Mouse (Mus musculus) yolk sac, embryonic 10.5 days (tissue): ENCODE measurements around the gene Mfsd4a.

ENCODE experiments used
- DNase-seq: peaks from one replicate; pipeline ENCODE4 v3.0.0-alpha.2; 2017; ENCODE audit warnings: low spot score

Gene Mfsd4a

GRCm38 (mm10) chr1:132065475-132066172 is 2.2 kb downstream of the Mfsd4a start:
- no peak for DNase-seq

GRCm38 (mm10) chr1:132065001-132065400 is 2.9 kb downstream of the Mfsd4a start:
- DNase-seq, result no peak

DNA sequence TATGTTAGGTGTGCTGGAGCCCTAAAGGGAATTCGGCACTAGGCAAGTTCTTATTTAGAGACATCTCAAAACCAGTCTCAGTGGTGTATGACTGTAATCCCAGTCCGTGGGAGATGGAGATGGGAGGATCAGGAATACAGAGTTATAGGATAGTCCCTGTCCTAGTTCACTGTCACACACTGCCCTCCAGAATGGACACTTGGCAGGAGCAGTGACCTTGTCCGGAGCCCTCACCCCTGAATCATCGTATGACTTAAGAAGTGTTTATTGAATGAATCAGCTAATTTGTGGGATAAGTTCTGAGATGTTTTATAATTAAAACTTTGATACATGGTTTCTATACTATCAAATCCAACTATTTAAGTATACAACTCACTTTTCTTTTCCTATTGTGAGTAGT is 4.8 kb downstream of the Mfsd4a start:
- no peak for DNase-seq

DNA sequence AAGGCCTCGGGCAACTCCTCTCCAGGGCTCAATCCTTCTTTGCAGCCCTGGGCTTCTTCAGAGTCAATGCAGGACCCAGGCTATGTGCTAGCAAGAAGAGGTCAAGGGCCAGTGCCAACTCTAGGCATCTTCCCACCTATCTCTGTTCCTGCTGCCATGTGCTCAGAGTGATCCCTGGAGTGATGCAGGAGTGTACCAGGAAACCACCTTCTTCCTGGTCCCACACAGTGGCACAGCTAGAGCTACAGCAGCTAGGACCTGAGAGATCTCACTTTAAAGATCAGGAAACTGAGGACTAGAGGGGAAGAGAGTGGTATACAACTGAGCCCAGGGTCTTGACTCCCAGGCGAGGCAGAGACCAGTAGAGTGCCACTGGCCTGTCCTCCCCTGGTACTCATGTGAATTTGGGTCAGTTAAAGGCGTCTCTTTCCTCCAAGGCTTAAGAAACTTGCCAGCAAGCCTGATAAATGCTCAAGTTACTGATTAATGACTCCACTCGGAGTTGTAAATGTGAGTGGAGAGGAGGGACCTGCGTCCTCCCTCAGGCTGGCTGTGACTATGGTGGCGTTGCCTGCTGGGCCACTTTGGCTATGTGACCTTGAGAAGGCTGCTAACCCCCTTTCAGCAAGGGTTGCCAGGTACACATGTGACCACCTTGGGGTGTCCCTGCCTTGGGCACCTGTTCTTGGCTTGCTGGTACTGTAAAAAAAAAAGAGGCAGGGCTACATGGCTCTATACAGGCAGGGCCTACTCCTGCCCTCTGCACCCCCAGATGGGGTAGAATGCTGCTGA is 5.9 kb downstream of the Mfsd4a start:
- no peak for DNase-seq

DNA sequence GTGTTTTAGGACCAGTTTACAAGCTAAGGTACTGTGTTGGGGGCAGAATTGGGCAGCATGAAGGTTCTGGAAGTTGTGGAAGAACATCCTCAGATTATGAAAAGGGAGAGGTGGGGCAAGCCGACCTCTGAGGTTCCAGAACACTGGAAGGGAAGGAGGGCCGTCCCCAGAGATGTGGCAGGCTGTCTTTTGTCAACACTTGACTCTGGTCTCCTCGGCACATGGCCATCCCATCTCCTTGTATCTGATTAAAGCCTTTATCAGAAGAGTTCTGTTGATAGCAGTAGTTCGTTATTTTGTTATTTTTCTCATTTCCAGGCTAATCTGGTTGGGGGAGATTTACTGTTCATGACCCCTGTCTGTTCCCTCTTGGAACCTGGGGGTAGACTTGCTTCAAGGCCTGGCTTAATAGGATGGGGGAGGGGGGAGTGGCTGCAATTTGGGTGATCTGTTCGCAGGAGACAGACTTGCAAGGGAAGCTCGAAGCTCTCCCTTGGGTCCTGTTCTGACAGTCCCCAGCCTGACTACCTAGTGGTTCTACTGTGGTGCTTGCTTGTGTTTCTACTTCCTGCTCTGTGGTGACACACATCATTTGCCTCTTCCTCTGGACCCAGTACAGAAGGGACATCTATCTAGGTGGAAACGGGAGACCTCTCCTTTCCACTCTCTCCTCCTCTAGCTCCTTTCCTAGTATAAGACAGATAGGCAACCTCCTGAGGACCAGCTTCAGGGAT is 7.7 kb downstream of the Mfsd4a start:
- DNase-seq, result no peak

DNA sequence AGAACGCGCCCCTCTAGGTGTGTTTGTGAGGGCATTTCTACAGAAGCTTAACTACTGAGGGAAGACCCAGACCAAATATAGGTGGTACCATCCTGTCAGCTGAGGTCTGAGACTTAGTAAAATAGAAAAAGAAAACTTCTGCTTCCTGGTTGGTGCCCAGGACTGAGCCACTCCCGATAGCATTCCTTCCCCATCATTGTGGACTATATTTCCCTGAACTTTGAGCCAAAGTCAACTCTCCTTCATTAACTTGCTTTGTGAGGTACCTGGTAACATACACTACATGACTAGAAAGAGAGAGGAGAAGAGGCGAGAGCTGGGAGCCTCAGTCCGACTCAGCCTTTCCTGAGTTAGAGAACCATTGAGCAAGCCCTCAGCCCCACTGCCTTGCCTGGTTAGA is 9.3 kb downstream of the Mfsd4a start:
- DNase-seq, result no peak

DNA sequence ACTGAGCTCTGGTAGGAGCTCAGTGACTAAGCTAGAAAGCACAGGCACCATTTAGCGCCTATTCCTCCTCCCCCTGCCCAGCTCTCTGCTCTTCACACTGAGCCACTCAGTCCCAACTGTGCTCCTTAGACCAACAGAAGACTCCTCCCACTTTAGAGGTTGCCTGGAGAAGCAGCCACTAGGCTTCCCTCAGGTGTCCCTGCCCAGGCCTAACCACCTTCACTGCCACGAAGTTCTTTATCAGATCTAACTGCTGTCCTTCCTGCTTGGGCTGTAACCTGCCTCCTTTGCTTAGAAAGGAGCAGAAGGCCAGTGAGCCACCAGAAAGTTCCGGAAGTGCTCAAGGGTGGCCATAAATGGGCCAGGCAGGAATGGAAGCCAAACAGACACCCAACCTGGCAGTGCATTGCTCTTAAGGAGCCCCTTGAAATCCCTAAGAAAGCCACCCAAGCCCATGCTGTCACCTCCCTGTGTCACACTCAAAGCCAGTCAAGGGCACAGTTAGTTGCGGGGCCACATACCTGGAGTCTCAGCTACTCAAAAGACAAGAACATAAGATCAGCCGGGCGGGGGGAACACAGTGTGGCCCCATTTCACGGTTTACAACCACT is 12.7 kb downstream of the Mfsd4a start:
- DNase-seq, result no peak

DNA sequence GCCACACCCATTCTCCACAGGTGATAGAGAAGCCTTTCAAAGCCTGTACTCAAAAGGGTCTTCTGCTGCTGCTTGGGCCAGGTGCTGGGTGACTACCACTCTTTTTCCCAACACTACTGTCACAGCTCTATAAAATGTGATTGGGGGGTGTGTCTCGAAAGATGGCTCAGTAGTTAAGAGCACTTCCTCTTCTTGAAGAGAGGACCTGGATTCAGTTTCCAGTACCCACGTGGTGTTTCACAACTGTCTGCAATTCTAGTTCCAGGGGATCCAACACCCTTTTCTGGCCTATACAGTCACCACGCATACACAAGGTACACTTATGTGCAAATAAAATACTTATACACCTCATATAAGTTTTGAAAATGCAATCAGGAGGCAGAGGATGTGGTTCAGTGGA is 13.5 kb downstream of the Mfsd4a start:
- no peak for DNase-seq

GRCm38 (mm10) chr1:132051746-132052145 is 16.1 kb downstream of the Mfsd4a start:
- no peak for DNase-seq

DNA sequence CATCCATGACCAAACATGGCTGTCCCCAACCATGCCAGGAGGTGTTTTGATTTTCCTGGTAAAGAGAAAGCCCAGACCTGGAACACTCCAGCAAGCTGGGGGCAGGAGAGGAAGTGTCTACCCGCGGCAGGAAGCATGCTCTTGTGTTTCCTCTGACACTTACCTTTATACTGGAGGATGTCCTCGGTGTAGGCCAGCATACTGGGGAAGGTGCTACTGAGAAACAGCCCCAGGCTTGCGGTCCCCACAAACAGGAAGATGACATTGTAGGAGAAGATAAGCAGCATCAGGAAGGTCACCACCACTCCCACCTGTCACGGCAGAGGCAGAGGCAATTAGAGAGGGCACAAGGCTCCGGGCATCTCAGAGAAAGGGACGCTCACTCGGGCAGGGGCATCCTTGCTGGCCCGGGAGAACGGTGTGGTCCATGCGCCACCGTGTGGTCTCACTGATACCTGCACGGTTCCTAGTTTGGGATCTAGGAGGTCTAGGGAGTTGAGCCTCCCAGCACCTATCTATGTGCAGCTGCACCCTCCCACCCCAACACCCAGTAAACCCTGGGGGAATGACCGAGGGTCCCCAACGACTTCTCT is 21.6 kb downstream of the Mfsd4a start:
- DNase-seq, result no peak

GRCm38 (mm10) chr1:132043759-132044158 is 24.1 kb downstream of the Mfsd4a start:
- no peak for DNase-seq

DNA sequence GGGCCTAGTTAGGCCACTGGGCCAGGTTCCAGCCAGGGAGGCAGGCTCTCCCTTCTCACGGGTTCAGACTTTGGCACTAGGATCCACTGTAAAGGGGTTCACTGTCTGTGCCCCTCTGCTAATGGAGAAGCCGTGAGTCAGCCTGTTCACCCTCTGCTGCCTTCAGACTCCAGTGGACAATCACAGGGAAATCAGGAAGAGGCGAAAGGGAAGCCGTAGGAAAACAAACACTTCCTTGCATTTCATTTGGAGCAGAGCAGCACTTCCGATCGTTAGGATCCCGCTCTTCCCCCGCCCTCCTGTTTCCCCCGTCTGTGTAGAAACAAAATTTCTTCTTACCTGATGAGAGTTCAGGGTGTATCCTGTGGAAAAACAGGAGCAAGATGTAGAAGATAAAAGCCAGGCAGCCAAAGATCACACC is 27.7 kb downstream of the Mfsd4a start:
- DNase-seq, result peak; percentile 7

GRCm38 (mm10) chr1:132038753-132039152 is 29.1 kb downstream of the Mfsd4a start:
- DNase-seq, result no peak

- DNase-seq, result no peak
Observed at GRCm38 (mm10) chr1:132037746-132038145, 30.1 kb downstream of the Mfsd4a start.

DNA sequence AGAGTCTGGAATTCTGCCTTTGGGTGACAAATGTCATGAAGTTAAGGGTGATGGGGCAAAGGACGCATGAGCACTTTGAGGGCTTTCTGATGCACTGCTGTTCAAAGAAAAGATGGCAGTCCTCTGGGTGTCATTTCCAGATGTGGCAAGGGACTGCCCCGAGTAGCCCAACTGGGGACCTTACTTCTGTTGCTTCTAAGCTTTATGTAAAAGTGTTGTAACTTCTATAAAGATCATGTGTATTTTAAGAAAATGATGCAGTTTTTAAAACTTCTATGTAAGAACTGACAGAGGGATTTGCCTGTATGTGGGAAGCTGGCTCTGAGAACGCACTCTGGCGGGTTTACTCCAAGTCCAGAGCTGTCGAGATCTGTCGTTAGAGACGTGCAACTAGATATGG is 35.7 kb downstream of the Mfsd4a start:
- DNase-seq, result no peak

GRCm38 (mm10) chr1:132030574-132030973 is 37.3 kb downstream of the Mfsd4a start:
- DNase-seq, result no peak

DNA sequence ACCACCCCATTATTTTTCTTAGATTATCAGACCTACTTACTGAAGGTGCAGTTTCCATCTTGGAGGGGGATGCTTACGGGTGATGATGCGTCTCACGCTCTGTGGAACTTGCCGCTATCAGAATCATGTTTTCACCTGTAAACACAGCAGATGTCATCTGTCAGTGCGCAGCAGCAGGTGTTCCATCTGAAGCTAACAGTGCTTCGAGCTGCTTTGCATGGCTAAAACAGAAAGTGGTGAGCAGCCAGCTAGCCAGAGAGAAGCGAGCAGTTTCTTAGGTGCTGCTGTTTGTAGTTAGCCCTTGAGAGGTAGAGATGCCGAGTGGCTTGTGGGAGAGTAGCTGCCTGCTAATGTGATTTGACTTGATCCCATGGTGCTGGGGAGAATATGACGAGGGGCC is 39.4 kb downstream of the Mfsd4a start:
- no peak for DNase-seq

DNA sequence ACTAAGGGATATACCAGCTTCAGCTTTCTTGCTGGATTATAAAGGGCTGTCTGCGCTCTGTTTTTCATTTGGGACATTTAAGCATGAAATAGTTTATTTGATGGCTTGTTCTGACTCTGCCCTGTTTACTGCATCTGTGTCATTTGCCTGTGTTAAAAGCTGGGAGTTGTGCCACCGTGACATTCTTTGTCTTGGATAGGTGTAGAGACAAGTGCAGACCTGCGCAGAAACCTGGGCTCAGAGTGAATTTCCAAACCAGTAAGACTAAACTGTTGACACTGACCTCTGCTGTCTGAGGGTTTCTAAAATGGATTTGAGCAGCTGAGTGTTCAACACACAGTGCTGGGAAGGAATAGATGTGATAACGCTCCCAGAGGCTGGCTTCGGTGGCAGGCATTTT is 39.9 kb downstream of the Mfsd4a start:
- no peak for DNase-seq

DNA sequence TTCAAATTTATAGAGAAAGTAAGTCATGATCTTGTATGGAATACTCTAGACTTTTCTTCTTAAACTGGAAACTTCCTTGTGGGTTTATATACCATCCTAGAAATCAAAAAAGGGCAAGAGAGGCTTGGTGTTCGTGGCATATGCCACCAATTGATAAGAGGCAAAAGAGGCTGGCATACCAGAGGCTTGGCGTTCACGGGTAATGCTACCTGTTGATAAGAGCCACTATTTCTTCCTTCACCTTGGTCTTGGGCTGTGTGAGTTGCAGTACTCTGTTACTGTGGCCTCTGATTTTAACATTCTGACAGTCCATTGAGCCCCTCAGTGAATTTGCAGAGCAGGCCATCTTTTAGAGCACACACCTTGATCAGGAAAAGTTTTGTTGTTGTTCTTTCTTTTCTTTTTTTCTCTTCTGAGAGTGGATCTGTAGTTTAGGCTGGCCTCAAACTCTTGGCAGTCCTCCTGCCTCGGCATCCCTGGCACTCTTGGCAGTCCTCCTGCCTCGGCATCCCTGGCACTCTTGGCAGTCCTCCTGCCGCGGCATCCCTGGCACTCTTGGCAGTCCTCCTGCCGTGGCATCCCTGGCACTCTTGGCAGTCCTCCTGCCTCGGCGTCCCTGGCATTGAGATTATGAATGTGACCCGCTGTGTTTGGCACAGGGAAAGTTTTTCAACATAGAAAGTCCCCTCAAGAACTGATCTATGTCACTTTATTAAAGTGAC is 40.8 kb downstream of the Mfsd4a start:
- no peak for DNase-seq

- DNase-seq, result peak; percentile 54
Observed at GRCm38 (mm10) chr1:132022107-132022506, 45.8 kb downstream of the Mfsd4a start.

DNA sequence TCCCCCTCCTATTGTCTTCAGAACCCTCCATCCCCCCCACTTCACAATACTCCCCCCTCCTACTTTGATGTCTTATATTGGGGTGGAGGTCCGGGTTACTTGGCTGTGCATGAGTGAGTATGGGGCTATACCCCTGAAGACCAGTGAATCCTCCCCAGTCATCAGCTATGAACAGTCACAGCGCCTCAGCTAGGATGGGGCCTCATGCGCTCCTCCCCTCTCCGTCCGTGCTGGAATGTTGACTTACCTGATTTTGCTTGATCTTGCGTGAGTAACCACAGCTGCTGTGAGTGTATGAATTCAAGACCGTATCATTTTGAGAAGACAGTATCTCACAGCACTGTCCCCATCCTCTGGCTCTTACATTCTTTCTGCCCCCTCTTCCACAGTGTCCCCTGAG is 48.0 kb downstream of the Mfsd4a start:
- DNase-seq, result no peak
